Mouse (Mus musculus): ENCODE results near the gene Pts.

- no peak for TF ChIP-seq POLR2A (IDR thresholded peaks at IDR 0.05; ENCODE audit: insufficient read length, low read depth)
- no peak for TF ChIP-seq MYOG (IDR thresholded peaks at IDR 0.05; ENCODE audit: control insufficient read depth in 1 of 3, insufficient read depth in 1 of 3, insufficient read length in 2 of 3, low read depth in 2 of 3)
- no peak for TF ChIP-seq USF1 (IDR thresholded peaks at IDR 0.05; ENCODE audit: low read depth)
- no peak for TF ChIP-seq POLR2AphosphoS2 (IDR thresholded peaks at IDR 0.05; ENCODE audit: insufficient read length, low read depth)
- TF ChIP-seq MAX (IDR thresholded peaks at IDR 0.05; ENCODE audit: low read depth) = no peak
Measured at GRCm38 (mm10) chr9:50547859-50548478, 19.4 kb upstream of the Pts start.

All from myocyte (in vitro differentiated cells).